Mouse (Mus musculus) heart, embryonic 14.5 days (tissue): ENCODE data around the gene Celf1. TPM values are rescaled to one million over a fixed set of nuclear protein-coding genes. Genes with fewer than 3 reads are reported as not detected.
A peak's percentile ranks its signal among the peaks of the same experiment; 100 is the strongest.
"Not testable (repeated sequence)": the region's sequence is repeated elsewhere in the genome, so short reads cannot be mapped to it uniquely, and the experiment has no call there.

Experiments used
- ATAC-seq: fragments of 200-750 bp; cut with Nextera tagmentation; 2 replicates; pipeline ENCODE4 v1.8.0; 2017; ENCODE audit warnings: low read depth, moderate TSS enrichment; ENCODE audit not compliant: insufficient number of reproducible peaks, insufficient read depth, low FRiP score
- H3K27ac ChIP-seq, 2 experiments: fragments of 200-500 bp in 1 of 2; fragments of 300-500 bp in 1 of 2; sonication (generic) in 1 of 2; replicated peaks in 1 of 2; 2 replicates each; pipeline ENCODE4 v1.5.1; 2012 to 2014; ENCODE audit warnings: low read depth in 2 of 2, low read length in 2 of 2, control low read depth in 1 of 2, mild to moderate bottlenecking in 1 of 2, mixed read lengths in 1 of 2; ENCODE audit not compliant: control insufficient read depth in 1 of 2, insufficient read depth in 1 of 2
- H3K27me3 ChIP-seq: fragments of 300-500 bp; sonication (generic); 2 replicates; pipeline ENCODE4 v1.6.1; 2014; ENCODE audit warnings: mild to moderate bottlenecking, low read length, control low read depth; ENCODE audit not compliant: control insufficient read depth, insufficient read depth
- H3K36me3 ChIP-seq: fragments of 300-500 bp; sonication (generic); 2 replicates; pipeline ENCODE4 v1.6.1; 2014; ENCODE audit warnings: mild to moderate bottlenecking, control low read depth, low read length, mixed read lengths; ENCODE audit not compliant: control insufficient read depth, insufficient read depth
- H3K4me1 ChIP-seq, 2 experiments: fragments of 200-500 bp in 1 of 2; fragments of 300-500 bp in 1 of 2; sonication (generic) in 1 of 2; 2 replicates each; pipeline ENCODE4 v1.6.1; 2012 to 2014; ENCODE audit warnings: low read length in 2 of 2, control low read depth in 1 of 2, mixed read lengths in 1 of 2; ENCODE audit not compliant: control insufficient read depth in 2 of 2, insufficient read depth in 2 of 2
- H3K4me2 ChIP-seq: fragments of 300-500 bp; sonication (generic); 2 replicates; pipeline ENCODE4 v1.6.1; 2014; ENCODE audit warnings: mild to moderate bottlenecking, low read length
- H3K4me3 ChIP-seq, 2 experiments: fragments of 200-500 bp in 1 of 2; fragments of 300-500 bp in 1 of 2; sonication (generic) in 1 of 2; 2 replicates each; pipeline ENCODE4 v1.5.1; 2012 to 2014; ENCODE audit warnings: low read length in 2 of 2, mild to moderate bottlenecking in 2 of 2, control low read depth in 1 of 2, low read depth in 1 of 2, moderate library complexity in 1 of 2; ENCODE audit not compliant: control insufficient read depth in 1 of 2, insufficient read depth in 1 of 2
- H3K9ac ChIP-seq: fragments of 300-500 bp; sonication (generic); 2 replicates; pipeline ENCODE4 v1.6.1; 2014; ENCODE audit warnings: mild to moderate bottlenecking, low read length
- H3K9me3 ChIP-seq: fragments of 300-500 bp; sonication (generic); 2 replicates; pipeline ENCODE4 v1.6.1; 2016; ENCODE audit warnings: low read length, control low read depth; ENCODE audit not compliant: control insufficient read depth
- WGBS: fragments of 180-500 bp; shearing (Covaris S2); extraction: QIAGEN DNeasy Blood & Tissue Kit; methylation state at CpG from one replicate; pipeline ENCODE4 v1.1.7; 2014; 5-methylcytosine and 5-hydroxymethylcytosine counted together
- polyA plus RNA-seq: library from polyadenylated mRNA; unstranded; fragments of >200 nt; fragmentation: Nextera tagmentation; extraction: Ambion mirVana; gene quantifications from 2 replicates; pipeline ENCODE4 v1.2.1, GENCODE M21; 2014

Celf1 gene
- polyA plus RNA-seq, 1 experiment from 2014 or later: 76.6 TPM

GRCm38 (mm10) chr2:90986055-90986454 is 45.9 kb downstream of the Celf1 start:
- H3K4me1 ChIP-seq: peaks cover 3 to 15% of the 10 kb centered on the region in 2 experiments; a peak in 3 of 4 replicates
- H3K27me3 ChIP-seq: no peaks in the 10 kb centered on the region
- WGBS: 82% methylated on average over 3 of the region's 3 CpGs
- 0 out of 2 replicates have a peak, but pooled peaks cover 5% of the 10 kb centered on the region for H3K36me3 ChIP-seq
- no peak overlapping the region for H3K4me2 ChIP-seq
- H3K9me3 ChIP-seq: no peaks in the 10 kb centered on the region
- no peak overlapping the region for H3K27ac ChIP-seq
- no peak overlapping the region for H3K9ac ChIP-seq
- no peak overlapping the region for H3K4me3 ChIP-seq
- ATAC-seq: no peak

- H3K36me3 ChIP-seq: peaks cover 93% of the 10 kb centered on the region
- no peak overlapping the region for H3K27ac ChIP-seq
- no peaks in the 10 kb centered on the region for H3K27me3 ChIP-seq
- no peaks in the 10 kb centered on the region for H3K9me3 ChIP-seq
- no peak overlapping the region for H3K9ac ChIP-seq
- 97% methylated on average over 8 of the region's 8 CpGs for WGBS
- H3K4me2 ChIP-seq: no peak overlapping the region
- no peaks in the 10 kb centered on the region for H3K4me1 ChIP-seq
- ATAC-seq: no peak
- no peak overlapping the region for H3K4me3 ChIP-seq
These were observed 68.4 kb downstream of the Celf1 start for GRCm38 (mm10) chr2:91008536-91008935.

GRCm38 (mm10) chr2:91013881-91014280 is 73.7 kb downstream of the Celf1 start:
- no peak overlapping the region for H3K4me2 ChIP-seq
- 87% methylated on average over 2 of the region's 2 CpGs for WGBS

GRCm38 (mm10) chr2:91015386-91015785 is 75.2 kb downstream of the Celf1 start:
- Histone ChIP-seq H3K4me3 (no peak overlapping the region), H3K4me2 (no peak overlapping the region), H3K27ac (no peak overlapping the region), H3K27me3 (no peaks in the 10 kb centered on the region), H3K4me1 (no peaks in the 10 kb centered on the region), H3K9ac (no peak overlapping the region), H3K36me3 (peaks cover 89% of the 10 kb centered on the region), H3K9me3 (no peaks in the 10 kb centered on the region)
- no peak for ATAC-seq
- WGBS: 88% methylated on average over 4 of the region's 4 CpGs

More at GRCm38 (mm10) chr2:91013881-91014280, 73.7 kb downstream of the Celf1 start:
- H3K9me3 ChIP-seq: no peaks in the 10 kb centered on the region
- H3K27ac ChIP-seq: no peak overlapping the region
- no peak overlapping the region for H3K9ac ChIP-seq
- peaks cover 92% of the 10 kb centered on the region for H3K36me3 ChIP-seq
- H3K4me1 ChIP-seq: no peaks in the 10 kb centered on the region
- no peaks in the 10 kb centered on the region for H3K27me3 ChIP-seq
- no peak overlapping the region for H3K4me3 ChIP-seq
- no peak for ATAC-seq

- no peak overlapping the region for H3K27ac ChIP-seq
- no peaks in the 10 kb centered on the region for H3K27me3 ChIP-seq
- H3K4me2 ChIP-seq: no peak overlapping the region
- no peak overlapping the region for H3K4me3 ChIP-seq
- H3K4me1 ChIP-seq: peaks cover 0 to 3% of the 10 kb centered on the region in 2 experiments; a peak in 1 of 4 replicates
- H3K36me3 ChIP-seq: peaks cover 70% of the 10 kb centered on the region
- WGBS: 87% methylated on average over 8 of the region's 8 CpGs
- no peak for ATAC-seq
- H3K9me3 ChIP-seq: no peaks in the 10 kb centered on the region
- no peak overlapping the region for H3K9ac ChIP-seq
These were observed 78.0 kb downstream of the Celf1 start for GRCm38 (mm10) chr2:91018061-91018788.

GRCm38 (mm10) chr2:91019911-91020310 is 79.7 kb downstream of the Celf1 start:
- WGBS: 91% methylated on average over 3 of the region's 3 CpGs
- Histone ChIP-seq H3K9ac (no peak overlapping the region), H3K4me1 (peaks cover 0 to 7% of the 10 kb centered on the region in 2 experiments; a peak in 1 of 4 replicates), H3K4me3 (no peak overlapping the region), H3K27me3 (no peaks in the 10 kb centered on the region), H3K36me3 (peaks cover 53% of the 10 kb centered on the region), H3K9me3 (no peaks in the 10 kb centered on the region), H3K4me2 (no peak overlapping the region), H3K27ac (no peak overlapping the region)
- ATAC-seq: no peak

- H3K27ac ChIP-seq, H3K27me3 ChIP-seq, H3K9me3 ChIP-seq, ATAC-seq, H3K4me2 ChIP-seq, H3K4me1 ChIP-seq, H3K9ac ChIP-seq, H3K4me3 ChIP-seq: not testable (repeated sequence)
- H3K36me3 ChIP-seq: peaks cover 32% of the 10 kb centered on the region
- 92% methylated on average over 7 of the region's 7 CpGs for WGBS
These were observed 82.1 kb downstream of the Celf1 start for GRCm38 (mm10) chr2:91022266-91022665.

- Histone ChIP-seq H3K36me3 (peaks cover 26% of the 10 kb centered on the region), H3K4me1 (peaks cover 0 to 10% of the 10 kb centered on the region in 2 experiments; a peak in 2 of 4 replicates), H3K27ac (peak overlapping the region; percentile 20 to 52; a peak in 3 of 4 replicates), H3K4me3 (no peak overlapping the region), H3K27me3 (no peaks in the 10 kb centered on the region), H3K9me3 (no peaks in the 10 kb centered on the region), H3K4me2 (no peak overlapping the region), H3K9ac (no peak overlapping the region)
- 50% methylated on average over 2 of the region's 2 CpGs for WGBS
- ATAC-seq: no peak
These were observed 82.9 kb downstream of the Celf1 start for GRCm38 (mm10) chr2:91023131-91023530.
